Mouse (Mus musculus) erythroblast, embryonic 14.5 days (primary cell): ENCODE measurements around the gene Mpnd.

ENCODE experiments used
- GATA1 ChIP-seq: IDR thresholded peaks from 2 replicates; pipeline ENCODE4 v1.6.1; 2012; ENCODE audit warnings: low read length, inconsistent platforms, mixed read lengths
- TAL1 ChIP-seq: IDR thresholded peaks from 3 replicates; pipeline ENCODE4 v1.6.1; 2012; ENCODE audit warnings: low read length, inconsistent platforms, mixed read lengths

GRCm38 (mm10) chr17:55986030-55986961 lies 19.2 kb upstream of the Mpnd start, which contains the start of gene Fsd1:
- TF ChIP-seq TAL1, result no peak
- no peak for TF ChIP-seq GATA1
